Mouse (Mus musculus) limb, embryonic 12.5 days (tissue): Measurements from ENCODE around the gene Ccdc12. TPM values are rescaled to one million over a fixed set of nuclear protein-coding genes. Genes with fewer than 3 reads are reported as not detected.

Source experiments
- ATAC-seq: fragments of 200-750 bp; cut with Nextera tagmentation; 2 replicates; pipeline ENCODE4 v1.8.0; 2017; ENCODE audit warnings: low read depth, moderate TSS enrichment; ENCODE audit not compliant: insufficient number of reproducible peaks, insufficient read depth, low FRiP score, low TSS enrichment
- H3K27ac ChIP-seq: fragments of 300-500 bp; sonication (generic); 2 replicates; pipeline ENCODE4 v1.5.1; 2016; ENCODE audit warnings: mild to moderate bottlenecking, moderate library complexity
- H3K27me3 ChIP-seq: fragments of 300-500 bp; sonication (generic); 2 replicates; pipeline ENCODE4 v1.6.1; 2016; ENCODE audit warnings: mild to moderate bottlenecking, moderate library complexity
- H3K36me3 ChIP-seq: fragments of 300-500 bp; sonication (generic); 2 replicates; pipeline ENCODE4 v1.6.1; 2016; ENCODE audit warnings: mild to moderate bottlenecking, moderate library complexity
- H3K4me1 ChIP-seq: fragments of 300-500 bp; sonication (generic); replicated peaks from 2 replicates; pipeline ENCODE4 v1.6.1; 2016
- H3K4me2 ChIP-seq: fragments of 300-500 bp; sonication (generic); 2 replicates; pipeline ENCODE4 v1.6.1; 2016; ENCODE audit warnings: mild to moderate bottlenecking, moderate library complexity
- H3K4me3 ChIP-seq: fragments of 300-500 bp; sonication (generic); replicated peaks from 2 replicates; pipeline ENCODE4 v1.5.1; 2016; ENCODE audit warnings: mild to moderate bottlenecking
- H3K9ac ChIP-seq: fragments of 300-500 bp; sonication (generic); replicated peaks from 2 replicates; pipeline ENCODE4 v1.6.1; 2016; ENCODE audit warnings: mild to moderate bottlenecking, moderate library complexity
- H3K9me3 ChIP-seq: fragments of 300-500 bp; sonication (generic); 2 replicates; pipeline ENCODE4 v1.6.1; 2016; ENCODE audit warnings: mild to moderate bottlenecking, moderate library complexity
- whole genome bisulfite sequencing: fragments of 180-500 bp; shearing (Covaris S2); methylation state at CpG from one replicate; pipeline ENCODE4 v1.1.7; 2016; 5-methylcytosine and 5-hydroxymethylcytosine counted together
- polyA plus RNA-seq: library from polyadenylated mRNA; unstranded; fragments of >200 nt; fragmentation: Nextera tagmentation; extraction: Ambion mirVana; gene quantifications from 2 replicates; pipeline ENCODE4 v1.2.1, GENCODE M21; 2016

Gene Ccdc12
- polyA plus RNA-seq, 1 experiment from 2014 or later = 133 TPM

GRCm38 (mm10) chr9:110631191-110631590, 25.1 kb upstream of the Ccdc12 start:
- Histone ChIP-seq H3K9me3 (no peaks in the 10 kb centered on the region), H3K4me3 (peak overlapping the region; percentile 33), H3K4me2 (peak overlapping the region; percentile 59), H3K9ac (no peak overlapping the region), H3K27ac (no peak overlapping the region), H3K4me1 (peaks cover 17% of the 10 kb centered on the region), H3K36me3 (no peaks in the 10 kb centered on the region), H3K27me3 (peaks cover 69% of the 10 kb centered on the region)
- no peak for ATAC-seq
- 11% methylated on average over 10 of the region's 10 CpGs for WGBS

GRCm38 (mm10) chr9:110631651-110632275, 24.5 kb upstream of the Ccdc12 start:
- 13% methylated on average over 30 of the region's 30 CpGs for WGBS
- H3K4me3 ChIP-seq = peak overlapping the region; percentile 33
- no peaks in the 10 kb centered on the region for H3K9me3 ChIP-seq
- H3K4me2 ChIP-seq = peak overlapping the region; percentile 59
- no peak for ATAC-seq
- peaks cover 73% of the 10 kb centered on the region for H3K27me3 ChIP-seq
- H3K4me1 ChIP-seq = peaks cover 17% of the 10 kb centered on the region
- H3K36me3 ChIP-seq = no peaks in the 10 kb centered on the region
- no peak overlapping the region for H3K27ac ChIP-seq
- no peak overlapping the region; the same call in 1 of the 2 replicates for H3K9ac ChIP-seq

DNA sequence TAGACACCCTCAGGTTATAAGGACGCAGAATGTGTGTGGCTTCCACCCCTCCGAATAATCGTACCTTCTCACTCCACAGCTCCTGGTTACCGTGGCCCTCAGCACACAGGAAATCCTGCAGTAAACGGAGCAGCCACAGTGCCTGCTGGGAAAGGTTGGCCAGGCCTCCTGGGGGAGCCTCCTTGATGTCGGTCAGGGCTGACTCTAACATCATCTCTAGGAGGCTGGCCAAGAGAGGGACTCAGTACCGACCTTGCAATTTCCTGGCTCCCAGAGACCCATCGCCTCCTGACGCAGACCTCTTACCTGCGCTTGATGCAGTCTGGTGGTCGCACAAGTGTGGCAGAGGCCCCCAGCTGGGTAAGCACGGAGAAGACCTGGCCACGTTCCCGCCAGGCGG, 23.6 kb upstream of the Ccdc12 start:
- peaks cover 72% of the 10 kb centered on the region for H3K27me3 ChIP-seq
- H3K27ac ChIP-seq = no peak overlapping the region
- H3K4me3 ChIP-seq = no peak overlapping the region
- ATAC-seq = no peak
- 80% methylated on average over 15 of the region's 15 CpGs for WGBS
- no peak overlapping the region for H3K4me2 ChIP-seq
- no peaks in the 10 kb centered on the region for H3K36me3 ChIP-seq
- peaks cover 17% of the 10 kb centered on the region for H3K4me1 ChIP-seq
- H3K9ac ChIP-seq = no peak overlapping the region; the same call in 1 of the 2 replicates
- H3K9me3 ChIP-seq = no peaks in the 10 kb centered on the region

DNA sequence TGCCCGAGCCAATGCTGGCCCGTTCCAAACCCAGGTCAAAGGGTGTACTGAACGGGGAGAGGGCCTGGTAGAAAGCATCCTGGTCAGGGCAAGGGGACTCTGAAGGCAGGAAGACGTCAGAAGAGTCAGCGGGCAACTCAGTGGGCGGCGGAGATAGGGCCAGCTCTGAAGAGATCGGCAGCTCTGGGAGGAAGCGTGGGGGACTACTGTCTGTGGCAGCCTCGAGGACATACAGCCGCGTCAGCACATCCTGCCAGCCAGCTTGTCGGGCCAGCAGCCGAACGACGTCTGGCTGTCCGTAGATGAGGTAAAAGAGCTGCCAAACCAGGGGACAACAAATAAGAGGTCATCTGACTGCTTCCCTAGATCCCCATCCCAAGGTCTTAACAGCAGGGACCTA, 22.4 kb upstream of the Ccdc12 start:
- ATAC-seq = no peak
- Histone ChIP-seq H3K9ac (no peak overlapping the region), H3K4me3 (no peak overlapping the region), H3K4me2 (no peak overlapping the region), H3K36me3 (no peaks in the 10 kb centered on the region), H3K27ac (no peak overlapping the region), H3K9me3 (no peaks in the 10 kb centered on the region), H3K4me1 (peaks cover 21% of the 10 kb centered on the region), H3K27me3 (peaks cover 70% of the 10 kb centered on the region)
- 82% methylated on average over 17 of the region's 17 CpGs for WGBS

- Histone ChIP-seq H3K9ac (no peak overlapping the region; the same call in 1 of the 2 replicates), H3K9me3 (no peaks in the 10 kb centered on the region), H3K4me1 (peaks cover 21% of the 10 kb centered on the region), H3K27me3 (peaks cover 60% of the 10 kb centered on the region), H3K36me3 (no peaks in the 10 kb centered on the region), H3K4me3 (no peak overlapping the region), H3K27ac (no peak overlapping the region), H3K4me2 (peak overlapping the region; percentile 6; the same call in 1 of the 2 replicates)
- no peak for ATAC-seq
- WGBS = 10% methylated on average over 19 of the region's 19 CpGs
Observed at GRCm38 (mm10) chr9:110635225-110635624, 21.1 kb upstream of the Ccdc12 start.

- Histone ChIP-seq H3K36me3 (no peaks in the 10 kb centered on the region), H3K4me3 (no peak overlapping the region), H3K27ac (no peak overlapping the region), H3K9ac (no peak overlapping the region), H3K27me3 (peaks cover 26% of the 10 kb centered on the region), H3K4me1 (peaks cover 9% of the 10 kb centered on the region), H3K9me3 (no peaks in the 10 kb centered on the region), H3K4me2 (no peak overlapping the region)
- 77% methylated on average over 10 of the region's 10 CpGs for WGBS
- no peak for ATAC-seq
Observed at GRCm38 (mm10) chr9:110638611-110639021, 17.7 kb upstream of the Ccdc12 start.

- H3K4me1 ChIP-seq = 0 out of 2 replicates have a peak, but pooled peaks cover 4% of the 10 kb centered on the region
- H3K9me3 ChIP-seq = no peaks in the 10 kb centered on the region
- H3K9ac ChIP-seq = no peak overlapping the region
- H3K27ac ChIP-seq = no peak overlapping the region
- no peak overlapping the region for H3K4me3 ChIP-seq
- H3K27me3 ChIP-seq = peaks cover 5% of the 10 kb centered on the region
- WGBS = 88% methylated on average over 5 of the region's 5 CpGs
- no peak for ATAC-seq
- no peaks in the 10 kb centered on the region for H3K36me3 ChIP-seq
- no peak overlapping the region for H3K4me2 ChIP-seq
Observed at GRCm38 (mm10) chr9:110641006-110641405, 15.3 kb upstream of the Ccdc12 start.

DNA sequence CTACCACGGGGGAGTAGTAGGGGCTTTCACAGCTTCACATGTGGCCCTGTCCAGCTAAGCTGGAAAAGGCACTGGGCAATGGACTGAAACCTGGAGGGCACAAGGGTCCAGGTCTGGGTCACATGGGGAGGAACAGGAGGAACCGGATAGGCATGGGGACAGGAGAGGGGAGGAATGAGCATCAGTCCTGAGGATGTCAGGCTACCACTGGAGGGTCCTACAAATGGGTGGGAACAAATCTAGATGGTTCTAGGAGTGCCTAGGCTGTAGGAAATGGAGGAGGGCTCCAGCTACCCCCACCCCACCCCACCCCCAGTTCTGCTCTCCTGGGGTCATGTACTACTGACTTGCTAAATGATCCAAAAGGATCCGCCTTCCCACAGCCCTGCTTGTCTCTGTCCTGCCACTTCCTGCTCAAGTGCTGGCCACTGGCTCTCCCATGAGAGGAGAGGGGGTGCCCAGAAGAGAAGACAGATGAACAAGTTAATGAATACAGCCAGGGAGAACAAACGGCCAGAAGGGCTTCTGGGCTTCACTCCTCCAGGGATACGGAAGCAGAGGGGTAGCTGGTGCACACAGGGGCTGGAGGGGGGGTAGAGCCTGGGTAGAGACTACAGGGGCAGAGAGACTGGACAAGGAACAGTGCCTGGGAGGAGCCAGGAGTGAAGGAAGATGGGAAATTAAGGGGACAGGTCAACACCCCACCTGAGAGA, 13.3 kb upstream of the Ccdc12 start:
- Histone ChIP-seq H3K4me2 (no peak overlapping the region), H3K36me3 (no peaks in the 10 kb centered on the region), H3K9ac (no peak overlapping the region), H3K9me3 (no peaks in the 10 kb centered on the region), H3K4me1 (0 out of 2 replicates have a peak, but pooled peaks cover 4% of the 10 kb centered on the region), H3K27me3 (no peaks in the 10 kb centered on the region), H3K4me3 (no peak overlapping the region), H3K27ac (no peak overlapping the region)
- no peak for ATAC-seq
- 42% methylated on average over 5 of the region's 5 CpGs for WGBS

GRCm38 (mm10) chr9:110643787-110644186, 12.5 kb upstream of the Ccdc12 start:
- ATAC-seq = no peak
- H3K36me3 ChIP-seq = no peaks in the 10 kb centered on the region
- no peaks in the 10 kb centered on the region for H3K27me3 ChIP-seq
- no peak overlapping the region for H3K27ac ChIP-seq
- WGBS = 61% methylated on average over 9 of the region's 9 CpGs
- H3K4me3 ChIP-seq = no peak overlapping the region
- no peaks in the 10 kb centered on the region for H3K9me3 ChIP-seq
- H3K4me1 ChIP-seq = no peaks in the 10 kb centered on the region
- 0 out of 2 replicates have a peak overlapping the region, but pooled peaks have one; percentile 23 for H3K9ac ChIP-seq
- H3K4me2 ChIP-seq = no peak overlapping the region

GRCm38 (mm10) chr9:110644295-110644694, 12.0 kb upstream of the Ccdc12 start:
- Histone ChIP-seq H3K9ac (no peak overlapping the region), H3K36me3 (no peaks in the 10 kb centered on the region), H3K27ac (no peak overlapping the region), H3K27me3 (no peaks in the 10 kb centered on the region), H3K4me2 (no peak overlapping the region), H3K4me1 (no peaks in the 10 kb centered on the region), H3K4me3 (no peak overlapping the region), H3K9me3 (no peaks in the 10 kb centered on the region)
- 82% methylated on average over 10 of the region's 10 CpGs for WGBS
- ATAC-seq = no peak

DNA sequence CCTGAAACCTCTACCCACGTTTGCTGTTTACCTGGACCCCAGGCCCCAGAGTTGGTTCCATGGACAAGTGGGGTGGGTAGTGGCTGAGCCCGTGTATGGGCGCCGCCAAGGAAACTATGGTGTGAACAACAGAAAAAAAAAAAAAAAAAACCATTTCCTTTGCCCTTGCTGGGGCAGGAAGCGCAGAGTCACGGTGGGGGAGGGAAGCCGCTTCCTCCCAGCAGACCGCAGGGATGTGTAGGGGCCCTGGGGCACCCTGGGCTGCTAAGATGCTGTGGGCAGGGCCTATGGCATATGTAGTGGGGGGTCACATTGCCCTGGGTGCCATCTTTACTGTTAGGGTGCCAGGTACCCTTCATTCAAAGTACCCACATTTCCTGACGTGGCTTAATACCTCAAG, 11.1 kb upstream of the Ccdc12 start:
- no peaks in the 10 kb centered on the region for H3K9me3 ChIP-seq
- H3K27me3 ChIP-seq = 0 out of 2 replicates have a peak, but pooled peaks cover under 1% of the 10 kb centered on the region
- H3K4me1 ChIP-seq = no peaks in the 10 kb centered on the region
- H3K4me2 ChIP-seq = no peak overlapping the region
- no peak overlapping the region for H3K27ac ChIP-seq
- no peak for ATAC-seq
- 78% methylated on average over 9 of the region's 9 CpGs for WGBS
- no peak overlapping the region for H3K9ac ChIP-seq
- H3K4me3 ChIP-seq = no peak overlapping the region
- H3K36me3 ChIP-seq = no peaks in the 10 kb centered on the region
